Mouse (Mus musculus) neural tube, embryonic 10.5 days (tissue): Measurements from ENCODE around the gene Tars2.
"Not testable (repeated sequence)": the region's sequence is repeated elsewhere in the genome, so short reads cannot be mapped to it uniquely, and the experiment has no call there.

Experiments used
- DNase-seq: peaks from one replicate; pipeline ENCODE4 v3.0.0-alpha.2; 2017; ENCODE audit warnings: low spot score; ENCODE audit errors: extremely low spot score

The Tars2 gene

DNA sequence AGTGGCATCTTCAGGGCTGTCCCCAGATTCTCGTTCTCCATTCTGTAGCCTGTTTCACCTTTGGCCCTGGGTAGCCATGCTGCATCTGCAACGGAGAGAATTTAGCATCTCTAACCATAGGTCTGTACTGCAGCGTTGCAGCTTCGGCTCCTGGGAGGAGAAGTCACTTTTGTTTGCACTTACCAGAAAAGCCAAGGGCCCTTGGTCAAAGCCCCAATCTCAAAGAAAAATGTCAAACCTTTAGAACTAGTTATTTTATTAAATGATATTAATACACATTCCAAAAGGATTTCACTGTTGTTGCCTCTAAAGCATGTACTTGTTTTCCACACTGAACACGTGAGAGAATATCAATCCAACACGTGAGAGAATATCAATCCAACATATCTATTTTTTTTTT lies at the start of gene Tars2:
Tars2 (minus strand) TSS at position 101 of the 400 bp plus-strand sequence.
- DNase-seq, result no peak

DNA sequence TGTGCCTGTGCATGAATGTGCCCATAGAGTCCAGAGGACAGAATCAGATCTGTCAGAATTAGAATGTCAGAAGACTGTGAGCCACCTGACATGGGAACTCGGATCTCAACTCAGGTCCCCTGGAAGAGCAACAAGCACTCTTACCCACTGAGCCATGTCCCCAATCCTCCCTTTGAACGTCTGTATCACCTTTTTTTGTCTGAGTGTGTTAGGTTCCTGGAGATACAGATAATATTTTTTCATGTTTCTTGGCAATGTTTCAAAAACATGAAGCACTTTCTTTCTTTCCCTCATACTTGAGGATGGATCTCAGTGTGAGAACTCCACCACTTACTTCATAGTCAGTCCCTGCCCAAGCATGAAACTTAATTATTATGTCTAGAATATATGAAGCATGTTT lies 48.4 kb upstream of the Tars2 start:
- no peak for DNase-seq

DNA sequence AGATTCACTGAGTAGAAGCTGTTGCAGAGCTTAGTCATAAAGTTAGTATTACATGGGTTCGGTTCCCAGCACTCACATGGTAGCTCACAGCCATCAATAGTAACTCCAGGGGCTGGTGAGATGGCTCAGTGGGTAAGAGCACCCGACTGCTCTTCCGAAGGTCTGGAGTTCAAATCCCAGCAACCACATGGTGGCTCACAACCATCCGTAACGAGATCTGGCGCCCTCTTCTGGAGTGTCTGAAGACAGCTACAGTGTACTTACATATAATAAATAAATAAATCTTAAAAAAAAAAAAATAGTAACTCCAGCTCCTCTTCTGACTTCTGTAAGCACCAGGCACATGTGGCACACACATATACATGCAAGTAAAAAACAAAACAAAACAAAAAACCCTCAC lies 47.6 kb upstream of the Tars2 start:
- DNase-seq, result not testable (repeated sequence)

- DNase-seq, result no peak
These were observed 46.7 kb upstream of the Tars2 start for GRCm38 (mm10) chr3:95806677-95807076.

GRCm38 (mm10) chr3:95803851-95804250 lies 43.8 kb upstream of the Tars2 start:
- no peak for DNase-seq

GRCm38 (mm10) chr3:95798756-95799155 lies 38.8 kb upstream of the Tars2 start:
- no peak for DNase-seq

- no peak for DNase-seq
These were observed 34.3 kb upstream of the Tars2 start for GRCm38 (mm10) chr3:95794299-95794698.

GRCm38 (mm10) chr3:95793662-95794061 lies 33.7 kb upstream of the Tars2 start:
- no peak for DNase-seq

DNA sequence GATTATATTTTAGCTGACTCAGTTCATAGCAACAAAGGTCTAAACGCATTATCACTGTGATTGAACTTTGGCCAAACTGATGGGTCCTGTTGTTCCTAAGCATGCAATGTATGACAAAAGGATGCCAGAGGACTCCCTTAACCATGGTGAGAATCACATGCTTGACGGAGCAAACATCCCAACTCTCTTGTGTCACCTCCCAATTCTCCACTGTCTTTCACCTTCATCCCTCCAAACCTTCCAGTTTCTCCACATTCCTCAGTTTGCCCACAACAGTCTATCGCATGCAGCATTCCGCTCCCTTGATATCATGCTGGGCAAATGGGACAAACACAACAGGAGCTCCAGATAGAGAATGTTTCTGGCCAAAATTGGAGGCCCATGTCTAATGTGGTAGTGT lies 25.5 kb upstream of the Tars2 start:
- no peak for DNase-seq

GRCm38 (mm10) chr3:95771985-95772384 lies 12.0 kb upstream of the Tars2 start:
- DNase-seq, result no peak

- no peak for DNase-seq
These were observed 5.5 kb upstream of the Tars2 start for GRCm38 (mm10) chr3:95765534-95765933.

DNA sequence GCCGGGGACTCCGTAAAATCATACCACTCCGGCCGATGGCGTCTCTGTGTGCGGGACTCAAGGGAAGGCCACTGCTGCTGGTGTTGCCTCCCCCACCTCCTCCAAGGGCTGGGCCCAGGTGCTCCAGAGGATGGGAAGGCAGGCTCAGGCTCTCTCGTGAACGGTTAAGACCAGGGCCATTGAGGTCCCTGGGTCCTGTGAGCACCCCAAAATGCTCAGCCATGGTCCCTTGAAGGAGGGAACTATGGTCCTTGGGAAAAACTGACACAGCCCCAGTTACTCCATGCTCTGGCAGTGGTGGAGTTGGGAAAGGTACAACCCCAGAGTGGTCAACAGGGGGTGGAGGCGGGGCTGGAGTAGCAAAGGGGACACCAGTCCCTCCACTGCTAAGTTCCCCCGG lies 3.8 kb upstream of the Tars2 start:
- DNase-seq, result no peak

DNA sequence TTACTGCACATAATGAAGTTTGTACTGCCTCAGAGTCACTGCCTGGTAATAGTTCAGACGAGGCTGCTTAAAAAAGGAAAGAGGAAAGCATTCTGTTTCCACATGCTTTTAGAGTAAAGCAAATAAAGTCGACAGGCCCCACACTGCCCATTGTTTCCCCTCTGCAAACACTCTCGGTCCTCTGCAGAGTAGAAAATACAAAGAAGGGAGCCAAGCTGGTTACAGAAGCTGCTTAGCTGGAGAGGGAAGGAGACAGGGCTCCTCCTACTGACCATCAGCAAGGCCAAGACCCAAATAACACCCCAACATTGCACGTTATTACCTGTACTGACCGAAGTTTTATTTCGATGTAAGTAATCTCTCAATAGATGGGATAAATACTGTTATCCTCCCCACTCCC lies 3.0 kb upstream of the Tars2 start:
- no peak for DNase-seq

DNA sequence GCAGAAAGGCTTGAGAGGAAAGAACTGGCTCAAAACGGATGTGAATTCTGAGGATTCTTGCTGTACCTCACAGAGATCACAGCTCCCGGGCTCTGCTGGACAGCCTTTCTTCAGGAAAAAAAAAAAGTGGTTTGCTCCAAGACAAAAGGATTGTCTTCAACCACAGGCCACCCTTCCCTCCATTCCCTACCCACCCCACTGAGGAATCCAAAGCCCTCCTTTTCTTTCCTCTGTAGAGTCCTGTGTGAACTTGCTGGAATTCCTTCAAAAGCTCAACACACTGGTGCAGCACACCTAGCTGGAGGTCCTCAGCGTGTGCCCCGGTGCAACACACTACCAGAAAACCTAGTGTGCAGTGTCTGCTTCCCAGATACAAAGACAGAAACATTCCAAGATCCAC lies 1.8 kb upstream of the Tars2 start:
- no peak for DNase-seq

GRCm38 (mm10) chr3:95760656-95761055 lies 650 bp upstream of the Tars2 start:
- DNase-seq, result no peak

DNA sequence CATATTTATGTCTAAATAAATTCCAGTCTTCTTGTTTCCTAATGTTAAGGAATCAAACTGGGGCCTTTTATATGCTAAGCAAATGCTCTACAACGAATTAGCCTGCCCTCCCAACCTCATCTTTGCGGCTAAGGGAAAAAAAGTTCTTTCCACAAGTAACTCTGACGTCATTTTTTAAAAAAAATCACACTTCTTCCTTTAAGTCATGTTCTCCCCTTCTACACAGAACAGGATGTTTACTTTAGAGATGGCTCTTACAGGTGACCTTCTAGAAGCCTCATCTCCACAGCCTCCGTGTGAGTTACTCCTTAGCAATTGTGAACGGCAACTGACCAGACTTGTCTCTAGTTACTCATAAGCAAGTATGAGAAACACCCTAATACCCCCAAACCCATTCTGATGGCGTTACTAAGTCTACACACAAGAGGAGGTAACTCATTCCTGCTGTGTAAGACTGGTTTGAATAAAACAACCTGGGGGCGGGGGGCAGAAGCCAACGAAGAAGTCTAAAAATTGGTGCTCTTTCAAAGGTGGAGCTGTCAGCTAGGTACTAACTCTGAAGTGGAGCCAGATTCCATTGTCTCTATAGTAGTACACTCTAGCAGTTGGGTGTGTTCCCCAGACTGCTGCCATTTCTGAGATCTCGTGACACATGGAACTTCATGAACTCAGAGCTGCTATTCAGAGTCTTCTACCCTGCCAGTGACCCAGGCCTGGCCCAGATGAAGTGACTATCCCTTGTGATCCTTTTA lies 1.4 kb downstream of the Tars2 start:
- no peak for DNase-seq

DNA sequence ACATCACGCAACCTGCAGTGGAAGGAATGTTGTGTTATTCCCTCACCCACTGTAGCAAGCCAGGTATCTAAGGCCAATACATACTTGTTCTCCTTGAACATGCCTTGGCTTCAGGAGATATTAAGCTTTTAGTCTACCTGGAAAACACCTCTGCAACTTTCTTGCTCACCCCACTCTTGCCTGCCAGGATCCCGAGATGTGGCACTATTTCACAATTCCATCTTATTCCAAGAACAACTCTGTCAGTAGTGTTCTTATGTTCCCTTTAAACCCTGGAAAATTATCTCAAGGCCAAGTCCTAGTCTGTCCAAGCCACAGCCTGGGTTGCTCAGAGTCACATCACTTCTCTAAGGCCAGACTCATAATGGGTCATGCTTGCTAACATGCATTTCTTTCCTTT lies 3.2 kb downstream of the Tars2 start:
- no peak for DNase-seq

DNA sequence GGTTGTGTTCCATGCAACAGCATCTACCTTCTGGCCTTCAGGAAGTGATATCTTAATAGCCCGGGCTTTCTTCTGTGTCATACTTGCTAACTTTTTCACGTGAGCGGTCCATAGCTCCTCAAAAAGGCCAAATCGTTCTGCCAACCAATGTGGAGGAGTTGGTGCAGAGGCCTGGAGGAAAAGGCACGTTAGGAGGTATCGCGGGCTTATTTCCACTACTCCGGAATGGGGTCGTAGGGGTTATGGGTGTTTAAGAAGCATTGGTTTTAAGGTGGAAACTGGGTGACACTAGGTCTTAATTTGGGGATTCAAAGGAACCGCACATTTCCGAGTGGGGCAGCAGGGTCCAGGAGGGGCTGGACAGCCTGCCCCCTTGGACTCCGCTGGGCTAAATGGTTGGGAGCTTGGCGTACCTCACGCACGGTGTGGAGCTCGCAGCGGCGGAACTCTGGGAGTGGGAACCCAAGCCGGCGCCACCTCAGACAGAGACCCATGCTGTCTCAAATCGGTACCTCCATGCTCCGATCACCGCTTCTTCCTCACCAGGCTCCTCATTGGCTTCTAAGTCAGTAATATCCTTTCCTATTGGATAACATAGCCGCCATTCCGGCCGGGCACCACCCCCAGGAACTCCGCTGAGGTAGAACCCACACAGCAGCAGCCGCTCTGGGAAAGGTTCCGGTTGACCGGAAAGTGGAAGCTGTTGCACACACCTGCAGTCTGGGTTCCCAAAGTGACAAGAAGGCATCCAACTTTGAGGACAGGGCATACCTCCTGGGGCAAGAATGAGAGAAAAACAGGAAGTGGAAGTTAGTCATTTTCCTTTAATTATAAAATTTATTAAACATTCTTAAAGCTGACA lies 5.4 kb downstream of the Tars2 start:
- DNase-seq, result peak; percentile 85

DNA sequence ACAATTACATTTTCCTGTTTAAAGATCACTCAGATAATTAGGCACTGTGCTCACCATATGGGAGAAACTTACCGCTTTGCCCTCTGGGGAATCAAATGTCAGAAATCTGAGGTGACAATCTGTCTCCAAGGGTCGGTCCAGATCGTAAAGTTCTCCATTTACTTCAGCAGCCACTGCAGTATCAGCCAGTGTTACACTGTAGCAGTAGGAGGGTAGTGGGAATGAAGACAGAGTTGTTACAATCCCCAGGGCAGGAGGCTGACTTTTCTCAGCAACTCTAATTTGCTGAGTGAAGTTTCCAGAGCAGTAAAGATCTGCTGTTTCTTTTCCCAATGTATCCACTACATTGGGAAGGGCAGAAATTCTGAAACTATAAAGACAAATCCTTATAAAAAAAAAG lies 7.1 kb downstream of the Tars2 start:
- no peak for DNase-seq

GRCm38 (mm10) chr3:95740406-95740805 lies 19.6 kb downstream of the Tars2 start:
- no peak for DNase-seq

DNA sequence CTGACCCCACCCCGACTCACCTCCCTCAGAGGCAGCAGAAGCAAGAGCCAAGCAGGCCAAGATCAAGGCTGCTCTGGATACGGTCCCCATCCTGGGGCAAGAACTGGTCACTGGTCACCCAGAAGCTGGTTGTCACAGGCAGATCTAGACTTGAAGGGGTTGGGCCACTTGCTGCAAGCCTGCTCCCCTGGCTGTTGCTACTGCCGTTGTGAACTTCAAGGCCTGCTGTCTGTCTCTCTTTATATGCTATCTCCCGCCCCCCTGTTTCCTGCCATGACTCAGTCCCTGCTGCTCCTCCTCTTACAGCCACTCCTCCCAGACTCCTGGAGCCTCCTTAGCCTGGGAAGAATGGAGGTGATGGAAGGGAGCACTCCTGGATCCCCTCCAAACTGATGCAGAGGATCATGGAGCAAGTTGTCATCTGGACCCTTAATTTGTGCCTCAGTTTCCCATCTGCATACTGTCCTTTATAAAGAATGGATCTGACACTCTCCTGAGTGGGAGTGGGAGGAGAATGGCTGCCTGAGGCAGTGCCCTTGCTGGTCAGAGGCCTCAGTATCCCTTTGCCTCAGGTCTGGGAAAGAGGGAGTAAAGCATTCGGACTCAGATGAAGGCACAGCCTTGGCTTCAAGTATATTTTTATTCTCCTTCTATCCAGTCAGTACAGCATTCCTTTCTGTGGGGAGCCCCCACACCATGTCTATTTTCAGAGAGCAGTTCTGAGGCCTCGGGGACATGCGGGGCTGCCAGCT lies 20.5 kb downstream of the Tars2 start, which contains the start of gene Ecm1:
Ecm1 (minus strand) TSS at position 217 of the 752 bp plus-strand sequence.
- no peak for DNase-seq
